Mouse (Mus musculus) heart, adult 2 months (tissue): ENCODE results near the gene Gal3st1. TPM values are rescaled to one million over a fixed set of nuclear protein-coding genes. Genes with fewer than 3 reads are reported as not detected.

ENCODE experiments used
- DNase-seq, 2 experiments: peaks; one replicate each; pipeline ENCODE4 v3.0.0; 2021
- H3K27ac ChIP-seq: fragments of 200-600 bp; 2 replicates; pipeline ENCODE4 v1.8.1; 2022
- H3K27me3 ChIP-seq: fragments of 200-500 bp; 2 replicates; pipeline ENCODE4 v1.6.1; 2012; ENCODE audit warnings: mild to moderate bottlenecking, low read length, inconsistent platforms, mixed read lengths; ENCODE audit not compliant: control insufficient read depth, insufficient read depth
- H3K36me3 ChIP-seq: fragments of 200-500 bp; 2 replicates; pipeline ENCODE4 v1.6.1; 2012; ENCODE audit warnings: low read length, inconsistent platforms; ENCODE audit not compliant: control insufficient read depth, insufficient read depth
- H3K4me1 ChIP-seq: fragments of 200-500 bp; 2 replicates; pipeline ENCODE4 v1.6.1; 2011; ENCODE audit warnings: low read length; ENCODE audit not compliant: control insufficient read depth, insufficient read depth
- H3K4me3 ChIP-seq: fragments of 200-600 bp; 2 replicates; pipeline ENCODE4 v1.8.1; 2022
- H3K79me2 ChIP-seq: fragments of 200-500 bp; replicated peaks from 2 replicates; pipeline ENCODE4 v1.6.1; 2012; ENCODE audit warnings: mild to moderate bottlenecking, inconsistent platforms, low read length, moderate library complexity, mixed read lengths; ENCODE audit not compliant: control insufficient read depth, insufficient read depth
- H3K9ac ChIP-seq: fragments of 200-500 bp; 2 replicates; pipeline ENCODE4 v1.6.1; 2012; ENCODE audit warnings: low read depth, mild to moderate bottlenecking, control low read depth, inconsistent platforms, low read length, mixed read lengths
- CTCF ChIP-seq: fragments of 200-600 bp; IDR thresholded peaks from 2 replicates; pipeline ENCODE4 v1.8.1; 2022; ENCODE audit warnings: antibody characterized with exemption, mild to moderate bottlenecking, moderate library complexity
- EP300 ChIP-seq: fragments of 200-500 bp; IDR thresholded peaks from 2 replicates; pipeline ENCODE4 v1.6.1; 2011; ENCODE audit warnings: low read depth, low read length, control low read depth; ENCODE audit not compliant: insufficient read depth
- POLR2A ChIP-seq: fragments of 200-500 bp; IDR thresholded peaks from 2 replicates; pipeline ENCODE4 v1.6.1; 2011; ENCODE audit warnings: mild to moderate bottlenecking, low read depth, low read length, control low read depth; ENCODE audit not compliant: insufficient read depth
- WGBS: fragments of 180-500 bp; shearing (Covaris S2); methylation state at CpG from one replicate; pipeline ENCODE4 v1.1.7; 2018; 5-methylcytosine and 5-hydroxymethylcytosine counted together
- intact Hi-C: fragments of 180-260 bp; cut with DNase I; formaldehyde crosslinking; loops from one replicate; pipeline ENCODE4 v1.15.1; 2025
- long read RNA-seq: library from polyadenylated mRNA; stranded (forward); transcript quantifications from one replicate; pipeline ENCODE4 v2.0.0, GENCODE M21; 2021
- polyA plus RNA-seq: library from polyadenylated mRNA; depleted of rRNA; stranded (reverse); fragments of >200 nt; gene quantifications from 2 replicates; pipeline ENCODE4 v1.2.3, GENCODE M21; 2012; rRNA removed
- total RNA-seq, 2 experiments: library from RNA; stranded (reverse); gene quantifications; 2 replicates each; pipeline ENCODE4 v1.2.3; 2021

Gal3st1 gene
- total RNA-seq = under 1 TPM; 0.18 to 0.21 TPM
- 0.47 and 1.1 TPM in 2 replicates for polyA plus RNA-seq
- long read RNA-seq = 0 reads

DNA sequence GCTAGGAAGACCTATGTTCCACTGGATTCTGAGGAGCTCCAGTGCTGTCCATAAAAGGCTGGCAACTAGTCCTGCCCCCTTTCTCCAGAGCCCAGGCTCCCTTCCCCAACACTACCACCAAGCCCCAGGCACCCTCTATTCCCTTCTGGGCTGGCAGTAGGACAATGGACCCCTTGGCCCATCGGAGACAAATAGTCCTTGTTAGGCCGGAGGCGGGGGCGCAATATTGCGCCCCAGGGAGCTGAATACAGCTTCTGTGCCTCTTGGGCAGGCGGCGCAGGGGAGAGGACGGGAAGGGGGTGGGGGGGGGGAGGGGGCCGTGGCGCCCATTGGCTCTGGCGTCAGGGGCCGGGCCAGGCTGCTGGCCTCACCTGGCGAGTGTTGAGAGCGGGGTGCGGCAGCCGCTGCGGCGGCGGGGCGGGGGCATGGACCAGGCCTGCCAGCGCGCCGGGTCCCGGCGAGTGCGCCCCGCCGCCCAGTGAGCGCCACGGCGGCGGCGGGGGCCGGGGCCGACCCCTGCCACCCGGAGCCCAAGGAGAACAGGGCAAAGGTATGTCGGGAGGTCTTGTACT, at the start of gene Gal3st1:
Gal3st1 (plus strand) TSS at position 346 of the 572 bp plus-strand sequence.
- Histone ChIP-seq H3K79me2 (no peaks in the 10 kb centered on the region), H3K4me1 (peaks cover 2% of the 10 kb centered on the region; the same call in 1 of the 2 replicates), H3K27me3 (no peaks in the 10 kb centered on the region), H3K27ac (no peak within 1 kb of the TSS), H3K36me3 (no peaks in the 10 kb centered on the region), H3K9ac (no peak within 1 kb of the TSS), H3K4me3 (no peak within 1 kb of the TSS)
- under 1% methylated on average over 29 of the region's 37 CpGs for WGBS
- no peak for DNase-seq
- intact Hi-C loops = no loop called here
- no peak for TF ChIP-seq POLR2A
- TF ChIP-seq EP300 = no peak
- TF ChIP-seq CTCF = no peak

DNA sequence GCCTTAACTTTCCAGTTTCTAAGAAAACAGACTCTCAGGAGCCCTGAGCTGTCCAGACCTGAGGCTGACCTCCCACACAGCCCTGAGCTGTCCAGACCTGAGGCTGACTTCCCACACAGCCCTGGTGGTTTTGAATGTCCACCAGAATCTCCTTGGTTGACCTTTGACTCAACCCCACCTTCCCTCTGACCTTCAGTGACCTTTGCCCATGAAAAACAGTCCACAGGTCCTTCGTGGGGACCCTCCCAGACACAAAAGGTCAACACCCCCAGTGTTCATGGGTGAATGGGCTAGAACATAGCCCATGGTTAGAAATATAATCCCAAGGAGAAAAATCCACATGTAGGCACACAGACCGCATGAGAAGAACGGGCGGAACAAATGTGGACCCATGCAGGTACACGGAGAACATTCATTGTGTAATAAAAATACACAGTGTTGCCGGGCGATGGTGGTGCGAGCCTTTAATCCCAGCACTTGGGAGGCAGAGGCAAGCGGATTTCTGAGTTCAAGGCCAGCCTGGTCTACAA, 49.6 kb upstream of the Gal3st1 start:
- Histone ChIP-seq H3K36me3 (no peaks in the 10 kb centered on the region), H3K79me2 (no peaks in the 10 kb centered on the region), H3K4me3 (no peak overlapping the region), H3K9ac (no peak overlapping the region), H3K27ac (no peak overlapping the region), H3K27me3 (peaks cover 2% of the 10 kb centered on the region; the same call in 1 of the 2 replicates), H3K4me1 (peaks cover 4% of the 10 kb centered on the region)
- TF ChIP-seq EP300 (no peak), POLR2A (no peak), CTCF (no peak)
- intact Hi-C loops = no loop called here
- no peak for DNase-seq
- 93% methylated on average over 9 of the region's 9 CpGs for WGBS

DNA sequence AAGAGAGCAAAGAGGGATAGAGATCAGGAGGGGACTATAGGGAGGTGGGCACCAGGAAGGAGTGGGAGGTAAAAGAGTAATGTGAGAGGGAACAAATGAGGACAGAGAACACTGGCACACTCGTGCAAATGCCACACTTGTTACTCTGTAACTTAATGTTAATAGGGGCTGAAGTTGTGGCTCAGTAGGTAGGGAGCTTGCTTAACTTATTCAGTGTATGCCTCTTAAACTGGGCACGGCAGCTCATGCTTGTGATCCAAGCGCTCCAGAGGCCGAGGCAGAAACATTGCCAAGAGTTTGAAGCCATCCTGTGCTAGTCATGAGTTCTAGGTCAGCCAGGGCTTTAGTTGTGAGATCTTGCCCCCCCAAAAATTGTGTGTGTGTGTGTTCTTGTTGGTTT, 48.3 kb upstream of the Gal3st1 start:
- Histone ChIP-seq H3K79me2 (no peaks in the 10 kb centered on the region), H3K9ac (no peak overlapping the region), H3K4me3 (no peak overlapping the region), H3K4me1 (peaks cover 2% of the 10 kb centered on the region), H3K27me3 (peaks cover 2% of the 10 kb centered on the region; the same call in 1 of the 2 replicates), H3K27ac (no peak overlapping the region), H3K36me3 (no peaks in the 10 kb centered on the region)
- WGBS = 68% methylated on average over 4 of the region's 4 CpGs
- no peak for DNase-seq
- TF ChIP-seq EP300 = no peak
- TF ChIP-seq POLR2A = no peak
- no peak for TF ChIP-seq CTCF
- intact Hi-C loops = no loop called here

DNA sequence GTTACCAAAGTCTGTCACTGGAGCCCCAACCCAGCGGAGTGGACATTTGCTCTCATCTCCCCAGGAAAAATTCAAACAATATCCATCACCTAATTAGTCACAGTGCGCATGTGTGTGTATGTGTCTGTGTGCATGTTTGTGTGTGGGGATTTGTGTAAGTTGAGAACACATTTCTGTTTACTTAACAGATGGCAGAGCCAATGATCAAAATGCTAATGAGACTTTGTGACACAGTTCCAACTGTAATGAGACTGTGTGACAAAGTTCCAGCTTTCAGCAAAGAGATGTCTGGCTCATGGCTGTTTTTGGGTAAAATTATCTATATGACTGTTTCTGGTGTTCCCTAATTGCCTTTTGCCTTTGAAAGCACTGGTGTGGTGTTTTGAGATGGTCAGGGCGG, 47.1 kb upstream of the Gal3st1 start:
- Histone ChIP-seq H3K4me3 (no peak overlapping the region), H3K27ac (no peak overlapping the region), H3K4me1 (peaks cover under 1% of the 10 kb centered on the region), H3K9ac (no peak overlapping the region), H3K79me2 (no peaks in the 10 kb centered on the region), H3K27me3 (peaks cover 2% of the 10 kb centered on the region; the same call in 1 of the 2 replicates), H3K36me3 (no peaks in the 10 kb centered on the region)
- 89% methylated on average over 3 of the region's 3 CpGs for WGBS
- DNase-seq = no peak
- intact Hi-C loops = no loop called here
- TF ChIP-seq POLR2A (no peak), EP300 (no peak), CTCF (no peak)

DNA sequence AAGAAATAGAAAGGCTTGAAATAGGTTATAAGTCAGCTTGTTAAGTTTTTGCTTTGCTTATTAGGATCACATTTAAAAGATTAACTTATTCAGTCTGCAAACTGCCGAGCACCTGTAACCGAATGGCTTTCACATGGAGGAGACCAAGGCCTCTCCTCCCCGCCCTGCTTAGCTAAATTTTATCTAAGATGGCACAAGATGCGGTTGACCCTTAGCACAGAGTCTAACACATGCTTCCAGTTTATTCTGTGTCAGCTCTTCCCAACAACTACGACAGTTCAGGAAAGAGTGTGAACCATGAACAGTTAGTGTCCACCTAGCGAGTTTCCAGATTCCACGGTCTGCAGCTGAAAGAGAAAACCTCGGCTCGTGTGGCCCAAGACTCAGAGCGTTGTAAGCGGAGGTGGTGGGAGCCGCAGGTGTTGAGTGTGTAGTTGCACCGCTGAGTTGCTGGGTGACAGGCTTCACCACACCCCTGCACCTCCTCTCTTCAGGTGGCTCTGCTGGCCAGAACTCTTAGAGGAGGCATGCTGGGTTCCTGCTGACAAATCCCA, 46.0 kb upstream of the Gal3st1 start:
- Histone ChIP-seq H3K27me3 (peaks cover 2% of the 10 kb centered on the region; the same call in 1 of the 2 replicates), H3K27ac (no peak overlapping the region), H3K4me3 (no peak overlapping the region), H3K36me3 (no peaks in the 10 kb centered on the region), H3K79me2 (no peaks in the 10 kb centered on the region), H3K9ac (no peak overlapping the region), H3K4me1 (no peaks in the 10 kb centered on the region)
- intact Hi-C loops = no loop called here
- no peak for DNase-seq
- no peak for TF ChIP-seq CTCF
- 74% methylated on average over 13 of the region's 13 CpGs for WGBS

DNA sequence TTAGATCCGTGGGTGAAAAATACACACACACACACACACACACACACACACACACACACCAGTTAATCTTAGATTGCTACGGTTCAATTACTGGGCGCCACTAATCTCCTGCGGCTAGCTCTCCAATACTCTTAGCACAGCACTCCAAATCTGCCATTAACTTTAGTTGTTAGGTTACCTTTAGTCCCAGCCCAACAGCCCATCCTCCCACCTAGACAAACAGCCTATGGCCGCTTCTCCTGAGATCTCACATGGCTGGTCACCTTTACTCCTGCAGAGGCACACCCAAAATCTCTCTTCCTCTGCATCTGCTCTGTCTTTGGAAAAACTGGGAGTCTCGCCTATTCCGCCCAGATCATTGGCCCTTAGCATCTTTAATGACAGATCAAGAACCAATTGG, 42.1 kb upstream of the Gal3st1 start:
- Histone ChIP-seq H3K36me3 (no peaks in the 10 kb centered on the region), H3K9ac (no peak overlapping the region), H3K27me3 (peaks cover 2% of the 10 kb centered on the region; the same call in 1 of the 2 replicates), H3K4me1 (no peaks in the 10 kb centered on the region), H3K79me2 (no peaks in the 10 kb centered on the region), H3K4me3 (no peak overlapping the region), H3K27ac (no peak overlapping the region)
- TF ChIP-seq CTCF (no peak), EP300 (no peak), POLR2A (no peak)
- intact Hi-C loops = no loop called here
- WGBS = 80% methylated on average over 7 of the region's 7 CpGs
- no peak for DNase-seq
